Mouse (Mus musculus) spleen, adult 2 months (tissue): ENCODE results near the gene Tnik.

Experiments
- CTCF ChIP-seq: fragments of 200-500 bp; IDR thresholded peaks from 2 replicates; pipeline ENCODE4 v1.5.1; 2011; ENCODE audit warnings: mild to moderate bottlenecking, inconsistent platforms; ENCODE audit not compliant: insufficient read depth, insufficient read length, insufficient replicate concordance; ENCODE audit errors: extremely low read depth
- POLR2A ChIP-seq: fragments of 200-500 bp; IDR thresholded peaks from 2 replicates; pipeline ENCODE4 v1.6.1; 2011; ENCODE audit warnings: low read depth, low read length, inconsistent platforms

GRCm38 (mm10) chr3:28658349-28658748 is 395.3 kb downstream of the Tnik start:
- TF ChIP-seq CTCF (no peak), POLR2A (no peak)
